Mouse (Mus musculus): Measurements from ENCODE around the gene Stk24. TPM values are rescaled to one million over a fixed set of nuclear protein-coding genes. Genes with fewer than 3 reads are reported as not detected.
A peak's percentile ranks its signal among the peaks of the same experiment; 100 is the strongest.

Gene Stk24
- total and polyA plus RNA-seq, 3 experiments: 62.5 to 79.3 TPM; not detected in 1

DNA sequence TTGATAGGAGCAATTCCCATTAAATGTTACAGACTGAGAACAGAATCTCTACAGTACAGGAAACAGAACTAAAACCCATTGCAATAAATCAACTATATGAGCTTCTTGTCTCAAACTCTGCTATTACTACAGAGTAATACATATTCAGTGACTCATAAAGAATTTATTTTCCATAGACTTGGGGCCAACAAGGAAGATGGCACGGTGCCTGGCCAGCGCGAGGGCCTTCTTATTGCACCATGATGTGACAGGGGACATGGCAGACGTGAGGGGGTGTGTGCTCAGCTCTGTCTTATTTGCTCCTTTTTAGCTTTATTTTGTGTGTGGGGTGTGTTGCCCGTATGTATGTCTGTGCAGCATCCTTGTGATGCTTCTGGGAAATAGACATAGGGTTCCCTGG is 37.8 kb upstream of the Stk24 start:
- Histone ChIP-seq H3K4me1 (ENCODE audit: control insufficient read depth in 1 of 2, insufficient read depth in 2 of 2, low read length in 2 of 2) (peaks cover 0 to 5% of the 10 kb centered on the region in 2 experiments; a peak in 2 of 4 replicates), H3K79me2 (ENCODE audit: control insufficient read depth, insufficient read depth, low read length, poor library complexity) (no peaks in the 10 kb centered on the region), H3K4me3 (ENCODE audit: control insufficient read depth in 1 of 2, insufficient read depth in 1 of 2, low read depth in 2 of 2, low read length in 2 of 2) (no peak overlapping the region), H3K27me3 (ENCODE audit: control insufficient read depth in 1 of 2, insufficient read depth in 2 of 2, low read length in 2 of 2) (no peaks in the 10 kb centered on the region; a peak in 2 of 4 replicates), H3K9ac (ENCODE audit: control insufficient read depth, low read depth, low read length, poor library complexity, severe bottlenecking) (no peak overlapping the region), H3K36me3 (ENCODE audit: control insufficient read depth in 1 of 2, insufficient read depth in 2 of 2, low read length in 2 of 2) (peaks cover 0 to 6% of the 10 kb centered on the region in 2 experiments; a peak in 2 of 4 replicates), H3K9me3 (replicated peaks; ENCODE audit: insufficient read depth, low read length) (no peaks in the 10 kb centered on the region), H3K27ac (ENCODE audit: control insufficient read depth, low read depth, low read length) (no peak overlapping the region)
- TF ChIP-seq CTCF (IDR thresholded peaks at IDR 0.05 in 2 of 3, conservative IDR thresholded peaks at IDR 0.05 in 1 of 3; ENCODE audit: control insufficient read depth in 1 of 3, insufficient read depth in 1 of 3, low read depth in 2 of 3, low read length in 3 of 3, poor library complexity in 1 of 3, severe bottlenecking in 1 of 3) (no peak), MYC (IDR thresholded peaks at IDR 0.05; ENCODE audit: low read depth, low read length) (no peak), RAD21 (IDR thresholded peaks at IDR 0.05; ENCODE audit: low read depth, low read length) (no peak), POLR2AphosphoS5 (IDR thresholded peaks at IDR 0.05; ENCODE audit: borderline replicate concordance, low read depth, low read length) (no peak), SIN3A (IDR thresholded peaks at IDR 0.05; ENCODE audit: low read length) (no peak), MAFK (IDR thresholded peaks at IDR 0.05; ENCODE audit: borderline replicate concordance, low read depth, low read length) (no peak), MYB (IDR thresholded peaks at IDR 0.05; ENCODE audit: low read depth, low read length) (no peak), KAT2A (conservative IDR thresholded peaks at IDR 0.05; ENCODE audit: low read depth, low read length) (no peak), TBP (IDR thresholded peaks at IDR 0.05; ENCODE audit: low read depth, low read length) (no peak), RCOR1 (IDR thresholded peaks at IDR 0.05; ENCODE audit: low read depth, low read length) (no peak), MAZ (IDR thresholded peaks at IDR 0.05; ENCODE audit: low read depth, low read length) (no peak), E2F4 (IDR thresholded peaks at IDR 0.05; ENCODE audit: borderline replicate concordance, low read depth, low read length) (no peak), MXI1 (IDR thresholded peaks at IDR 0.05; ENCODE audit: low read depth, low read length) (no peak)
- DNase-seq (ENCODE audit: low read depth, low spot score): no peak

DNA sequence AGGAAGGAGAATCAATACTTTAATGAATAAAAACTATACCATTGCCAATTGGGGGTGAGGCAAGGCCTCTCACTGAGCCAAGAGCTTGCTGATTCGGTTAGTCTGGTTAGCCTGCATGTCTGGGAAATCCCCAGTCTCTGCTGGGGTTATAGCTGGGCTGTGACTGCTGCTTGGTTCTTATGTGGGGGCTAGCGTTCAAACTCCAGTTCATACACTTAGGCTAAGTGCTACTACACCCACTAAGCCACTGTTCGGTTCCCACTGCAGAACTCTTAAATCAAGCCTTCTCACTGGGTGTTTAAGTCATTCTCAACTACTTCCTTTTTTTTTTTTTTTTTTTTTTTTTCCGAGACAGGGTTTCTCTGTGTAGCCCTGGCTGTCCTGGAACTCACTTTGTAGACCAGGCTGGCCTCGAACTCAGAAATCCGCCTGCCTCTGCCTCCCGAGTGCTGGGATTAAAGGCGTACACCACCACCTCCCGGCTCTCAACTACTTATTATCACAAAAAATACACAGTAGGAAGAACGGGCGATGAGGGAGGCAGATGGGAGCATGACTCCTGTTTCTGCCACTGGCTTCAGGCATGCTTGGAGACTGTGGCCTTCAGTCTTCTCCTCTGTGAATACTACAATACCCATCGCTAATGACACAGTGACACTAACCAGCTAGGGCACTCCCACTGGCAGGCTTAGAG is 37.0 kb upstream of the Stk24 start:
- no peaks in the 10 kb centered on the region for H3K36me3 ChIP-seq (ENCODE audit: control insufficient read depth in 1 of 2, insufficient read depth in 2 of 2, low read length in 2 of 2)
- no peak overlapping the region for H3K9ac ChIP-seq (ENCODE audit: control insufficient read depth, low read depth, low read length, poor library complexity, severe bottlenecking)
- no peak overlapping the region for H3K4me3 ChIP-seq (ENCODE audit: control insufficient read depth in 1 of 2, insufficient read depth in 1 of 2, low read depth in 2 of 2, low read length in 2 of 2)
- TF ChIP-seq POLR2AphosphoS2 (IDR thresholded peaks at IDR 0.05; ENCODE audit: low read length) (no peak), ZNF384 (IDR thresholded peaks at IDR 0.05; ENCODE audit: low read depth, low read length) (peak; percentile 88), USF1 (IDR thresholded peaks at IDR 0.05; ENCODE audit: low read depth, low read length) (no peak)
- H3K27ac ChIP-seq (ENCODE audit: control insufficient read depth, low read depth, low read length): no peak overlapping the region
- H3K27me3 ChIP-seq (ENCODE audit: control insufficient read depth in 1 of 2, insufficient read depth in 2 of 2, low read length in 2 of 2): peaks cover 0 to 1% of the 10 kb centered on the region in 2 experiments; a peak in 3 of 4 replicates
- H3K9me3 ChIP-seq (replicated peaks; ENCODE audit: insufficient read depth, low read length): no peaks in the 10 kb centered on the region
- peak; percentile 31 for DNase-seq (ENCODE audit: low read depth, low spot score)
- no peaks in the 10 kb centered on the region for H3K4me1 ChIP-seq (ENCODE audit: control insufficient read depth in 1 of 2, insufficient read depth in 2 of 2, low read length in 2 of 2)
- no peaks in the 10 kb centered on the region for H3K79me2 ChIP-seq (ENCODE audit: control insufficient read depth, insufficient read depth, low read length, poor library complexity)
